Mouse (Mus musculus) embryonic facial prominence, embryonic 12.5 days (tissue): ENCODE measurements around the gene Ctdspl. TPM values are rescaled to one million over a fixed set of nuclear protein-coding genes. Genes with fewer than 3 reads are reported as not detected.

Source experiments
- ATAC-seq: fragments of 200-750 bp; cut with Nextera tagmentation; 2 replicates; pipeline ENCODE4 v1.8.0; 2017; ENCODE audit not compliant: insufficient number of reproducible peaks, insufficient read depth, low FRiP score, low TSS enrichment
- H3K27ac ChIP-seq: fragments of 300-500 bp; sonication (generic); 2 replicates; pipeline ENCODE4 v1.5.1; 2016; ENCODE audit warnings: mild to moderate bottlenecking
- H3K27me3 ChIP-seq: fragments of 300-500 bp; sonication (generic); 2 replicates; pipeline ENCODE4 v1.6.1; 2016; ENCODE audit warnings: mild to moderate bottlenecking, moderate library complexity
- H3K36me3 ChIP-seq: fragments of 300-500 bp; sonication (generic); 2 replicates; pipeline ENCODE4 v1.6.1; 2016; ENCODE audit warnings: mild to moderate bottlenecking
- H3K4me1 ChIP-seq: fragments of 300-500 bp; sonication (generic); 2 replicates; pipeline ENCODE4 v1.6.1; 2016
- H3K4me2 ChIP-seq: fragments of 300-500 bp; sonication (generic); replicated peaks from 2 replicates; pipeline ENCODE4 v1.6.1; 2016; ENCODE audit warnings: mild to moderate bottlenecking, moderate library complexity
- H3K4me3 ChIP-seq: fragments of 300-500 bp; sonication (generic); 2 replicates; pipeline ENCODE4 v1.5.1; 2016; ENCODE audit warnings: mild to moderate bottlenecking
- H3K9ac ChIP-seq: fragments of 300-500 bp; sonication (generic); 2 replicates; pipeline ENCODE4 v1.6.1; 2016; ENCODE audit warnings: mild to moderate bottlenecking, moderate library complexity
- H3K9me3 ChIP-seq: fragments of 300-500 bp; sonication (generic); 2 replicates; pipeline ENCODE4 v1.6.1; 2016; ENCODE audit warnings: mild to moderate bottlenecking, moderate library complexity
- WGBS: fragments of 180-500 bp; shearing (Covaris S2); methylation state at CpG from one replicate; pipeline ENCODE4 v1.1.7; 2016; 5-methylcytosine and 5-hydroxymethylcytosine counted together
- polyA plus RNA-seq: library from polyadenylated mRNA; unstranded; fragments of >200 nt; fragmentation: Nextera tagmentation; extraction: Ambion mirVana; gene quantifications from 2 replicates; pipeline ENCODE4 v1.2.1, GENCODE M21; 2016

Gene Ctdspl
- polyA plus RNA-seq, 1 experiment from 2014 or later, result 16.0 TPM

DNA sequence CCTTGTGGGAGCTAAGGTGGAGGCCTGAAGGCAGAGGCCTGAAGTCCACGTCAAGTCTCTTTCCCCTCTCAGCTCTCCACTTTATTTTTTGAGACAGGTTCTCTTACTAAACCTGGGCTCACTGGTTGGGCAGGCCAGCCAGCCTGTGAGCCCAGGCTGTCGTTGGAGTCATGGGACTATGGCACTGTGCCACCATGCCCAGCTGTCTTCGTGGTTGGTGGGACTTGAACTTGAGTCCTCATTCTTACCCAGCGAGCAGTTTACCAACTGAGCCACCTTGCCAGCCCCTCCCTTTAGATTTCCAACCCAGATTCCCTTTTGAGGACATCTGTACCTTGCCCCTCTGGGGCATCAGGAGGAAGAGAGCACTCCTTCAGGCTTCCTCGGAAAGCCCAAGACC is 47.3 kb downstream of the Ctdspl start:
- Histone ChIP-seq H3K4me1 (peaks cover 37% of the 10 kb centered on the region), H3K27me3 (no peaks in the 10 kb centered on the region), H3K9me3 (no peaks in the 10 kb centered on the region), H3K27ac (peak overlapping the region; percentile 85), H3K4me3 (no peak overlapping the region), H3K9ac (no peak overlapping the region), H3K4me2 (no peak overlapping the region), H3K36me3 (no peaks in the 10 kb centered on the region)
- WGBS, result 73% methylated on average over 5 of the region's 5 CpGs
- no peak for ATAC-seq

DNA sequence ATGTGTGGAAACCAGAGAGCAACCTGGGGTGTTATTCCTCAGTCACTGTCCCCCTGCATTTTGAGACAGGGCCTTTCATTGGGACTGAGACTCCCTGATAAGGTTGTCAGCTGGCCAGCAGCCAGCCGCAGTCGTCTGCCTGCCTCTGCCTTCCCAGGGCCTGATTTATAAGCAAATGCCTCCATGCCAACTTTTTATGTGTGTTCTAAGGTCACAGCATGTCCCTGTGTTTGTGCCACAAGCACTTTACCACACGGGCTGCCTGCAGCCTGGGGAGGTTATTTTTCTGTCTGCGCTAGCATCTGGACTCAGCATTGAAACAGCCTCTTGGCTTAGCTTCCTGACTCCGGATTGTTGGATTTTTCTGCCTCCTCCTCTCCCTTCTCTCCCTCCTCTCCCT is 47.9 kb downstream of the Ctdspl start:
- no peaks in the 10 kb centered on the region for H3K9me3 ChIP-seq
- peak overlapping the region; percentile 85 for H3K27ac ChIP-seq
- no peak overlapping the region for H3K9ac ChIP-seq
- peaks cover 37% of the 10 kb centered on the region for H3K4me1 ChIP-seq
- H3K4me2 ChIP-seq, result no peak overlapping the region
- no peaks in the 10 kb centered on the region for H3K36me3 ChIP-seq
- H3K27me3 ChIP-seq, result no peaks in the 10 kb centered on the region
- ATAC-seq, result no peak
- H3K4me3 ChIP-seq, result no peak overlapping the region
- WGBS, result 36% methylated on average over 5 of the region's 5 CpGs

DNA sequence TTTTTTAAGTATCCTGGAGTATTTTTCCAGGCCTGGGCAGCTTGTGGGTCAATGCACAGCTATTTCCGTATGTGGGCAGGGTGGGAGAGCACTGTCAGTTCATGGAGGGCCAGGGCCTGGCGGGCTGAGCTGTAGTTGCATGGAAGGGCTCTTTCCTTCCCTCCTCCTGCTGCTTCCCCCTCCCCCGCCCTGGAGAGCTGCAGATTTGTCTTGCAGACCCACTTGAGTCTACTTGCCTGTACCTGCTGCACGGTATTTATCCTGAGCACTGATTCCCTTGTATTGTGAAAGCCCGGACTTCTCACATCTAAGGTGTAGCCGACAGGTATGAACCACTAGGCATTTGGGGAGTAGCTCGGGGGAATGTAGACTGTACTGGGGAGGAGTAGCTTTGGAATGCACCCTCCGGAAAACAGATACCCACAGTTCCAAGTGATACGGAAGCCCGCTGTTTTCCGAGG is 49.0 kb downstream of the Ctdspl start:
- WGBS, result 41% methylated on average over 11 of the region's 11 CpGs
- H3K4me3 ChIP-seq, result no peak overlapping the region
- H3K9me3 ChIP-seq, result no peaks in the 10 kb centered on the region
- H3K27ac ChIP-seq, result peak overlapping the region; percentile 85
- H3K9ac ChIP-seq, result no peak overlapping the region
- H3K36me3 ChIP-seq, result no peaks in the 10 kb centered on the region
- H3K4me1 ChIP-seq, result peaks cover 45% of the 10 kb centered on the region
- no peak overlapping the region for H3K4me2 ChIP-seq
- no peak; the same call in 1 of the 2 replicates for ATAC-seq
- no peaks in the 10 kb centered on the region for H3K27me3 ChIP-seq

DNA sequence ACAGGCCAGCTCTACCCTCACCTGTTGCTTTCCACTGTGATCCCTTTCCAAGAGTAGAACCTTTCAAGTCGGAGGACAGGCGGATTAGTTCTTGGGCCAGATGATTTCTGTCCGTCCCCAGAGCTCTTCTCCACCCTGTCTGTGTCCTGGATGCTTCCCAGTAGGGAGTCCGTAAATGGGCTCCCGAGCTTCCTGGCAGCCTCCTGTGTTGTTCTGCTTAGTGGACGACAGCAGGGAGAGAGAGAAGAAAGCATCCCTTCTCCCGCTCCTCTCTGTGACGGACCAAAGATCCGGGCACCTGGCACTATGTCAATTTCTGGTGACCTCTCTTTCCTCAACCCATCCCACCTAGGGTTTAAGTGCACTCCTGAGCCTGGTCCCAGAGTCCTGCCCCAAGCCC is 49.5 kb downstream of the Ctdspl start:
- Histone ChIP-seq H3K9ac (no peak overlapping the region), H3K4me1 (peaks cover 50% of the 10 kb centered on the region), H3K4me2 (no peak overlapping the region), H3K27me3 (no peaks in the 10 kb centered on the region), H3K36me3 (no peaks in the 10 kb centered on the region), H3K27ac (peak overlapping the region; percentile 85), H3K4me3 (no peak overlapping the region), H3K9me3 (no peaks in the 10 kb centered on the region)
- no peak for ATAC-seq
- 60% methylated on average over 9 of the region's 9 CpGs for WGBS

GRCm38 (mm10) chr9:118976561-118976960 is 50.3 kb downstream of the Ctdspl start:
- Histone ChIP-seq H3K9me3 (no peaks in the 10 kb centered on the region), H3K9ac (no peak overlapping the region), H3K27ac (no peak overlapping the region), H3K36me3 (no peaks in the 10 kb centered on the region), H3K4me3 (no peak overlapping the region), H3K4me1 (peaks cover 58% of the 10 kb centered on the region), H3K4me2 (no peak overlapping the region), H3K27me3 (no peaks in the 10 kb centered on the region)
- WGBS, result 89% methylated on average over 7 of the region's 7 CpGs
- ATAC-seq, result no peak

DNA sequence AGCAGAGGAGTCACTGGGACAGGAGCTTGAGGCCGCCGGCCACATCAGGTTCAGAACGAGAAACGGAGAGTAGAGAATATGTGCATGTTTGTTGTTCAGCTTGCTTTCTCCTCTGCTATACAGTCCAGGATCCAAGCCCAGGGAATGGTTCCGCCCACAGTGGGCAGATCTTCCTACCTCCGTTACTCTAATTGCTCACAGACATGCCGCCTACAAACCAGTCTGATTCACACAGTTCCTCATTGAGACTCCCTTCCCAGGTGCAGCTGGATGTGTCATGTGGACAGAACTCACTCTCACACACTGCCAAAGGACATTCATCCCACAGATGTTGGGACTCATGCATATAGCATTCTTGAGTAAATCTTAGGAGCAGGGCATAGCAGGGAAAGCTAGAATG is 51.2 kb downstream of the Ctdspl start:
- H3K36me3 ChIP-seq, result no peaks in the 10 kb centered on the region
- no peak overlapping the region for H3K4me2 ChIP-seq
- no peak overlapping the region for H3K4me3 ChIP-seq
- peaks cover 65% of the 10 kb centered on the region for H3K4me1 ChIP-seq
- H3K9ac ChIP-seq, result no peak overlapping the region
- H3K9me3 ChIP-seq, result no peaks in the 10 kb centered on the region
- no peaks in the 10 kb centered on the region for H3K27me3 ChIP-seq
- 86% methylated on average over 7 of the region's 7 CpGs for WGBS
- ATAC-seq, result no peak
- H3K27ac ChIP-seq, result no peak overlapping the region

DNA sequence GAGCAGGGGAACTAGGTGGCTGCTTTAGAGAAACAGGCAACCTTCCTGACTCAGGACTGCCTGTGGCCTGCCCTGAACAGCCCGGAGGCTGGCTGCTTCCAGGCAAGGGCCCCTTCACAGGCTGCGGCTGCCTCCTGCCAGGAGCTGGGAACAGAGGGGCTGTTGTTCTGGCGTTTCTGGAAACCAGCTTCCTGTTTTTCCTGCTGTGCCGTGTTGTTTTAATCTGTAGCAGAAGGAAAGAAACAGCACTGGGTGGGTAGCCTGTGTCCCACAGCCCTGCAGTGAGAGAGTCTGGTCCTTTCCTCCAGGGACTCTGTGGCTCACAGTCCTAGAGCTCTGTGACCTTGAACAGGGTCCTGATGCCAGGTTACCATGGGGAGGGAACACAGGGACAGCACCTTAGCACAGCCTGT is 54.2 kb downstream of the Ctdspl start:
- Histone ChIP-seq H3K4me2 (0 out of 2 replicates have a peak overlapping the region, but pooled peaks have one; percentile 18), H3K4me1 (peaks cover 41% of the 10 kb centered on the region), H3K27ac (peak overlapping the region; percentile 90), H3K9ac (no peak overlapping the region), H3K36me3 (no peaks in the 10 kb centered on the region), H3K9me3 (no peaks in the 10 kb centered on the region), H3K27me3 (no peaks in the 10 kb centered on the region), H3K4me3 (no peak overlapping the region)
- peak; percentile 64; the same call in 1 of the 2 replicates for ATAC-seq
- 2% methylated on average over 4 of the region's 4 CpGs for WGBS

DNA sequence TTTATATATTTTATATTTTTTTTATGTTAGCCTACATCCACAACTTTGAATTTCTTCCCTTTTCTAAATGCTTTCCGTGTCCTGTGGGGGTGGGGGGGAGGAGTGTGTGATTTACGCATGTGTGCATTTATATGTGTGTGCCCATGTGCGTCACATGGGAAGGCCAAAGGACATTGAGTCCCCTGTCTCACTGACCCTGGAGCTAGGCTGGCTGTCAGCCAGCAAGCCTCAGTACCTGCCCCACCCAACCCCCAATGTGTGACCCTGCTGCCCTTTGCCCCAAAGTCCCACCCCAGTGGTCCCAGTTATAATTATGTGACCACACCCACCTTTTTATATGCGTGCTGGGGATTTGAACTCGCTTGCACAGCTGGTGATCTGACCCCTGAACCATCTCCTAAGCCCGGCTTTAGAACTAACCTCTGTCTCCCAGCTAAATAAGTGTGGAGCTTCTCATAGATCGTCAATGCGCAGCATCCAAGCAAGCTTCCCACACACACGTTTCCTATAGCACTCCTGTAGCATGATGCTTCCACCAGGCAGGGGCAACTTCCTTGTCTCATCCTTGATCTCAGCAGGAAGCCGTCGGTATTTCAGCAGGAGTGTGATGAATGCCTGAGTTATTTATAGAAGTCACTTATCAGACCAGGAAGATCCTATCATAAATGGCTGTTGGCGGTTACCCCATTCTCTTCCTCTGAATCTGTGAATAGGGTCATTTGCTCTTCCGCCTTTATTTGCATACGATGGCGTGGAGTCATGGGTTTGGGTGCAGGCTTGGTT is 58.6 kb downstream of the Ctdspl start:
- no peaks in the 10 kb centered on the region for H3K27me3 ChIP-seq
- 62% methylated on average over 15 of the region's 15 CpGs for WGBS
- H3K9me3 ChIP-seq, result no peaks in the 10 kb centered on the region
- H3K4me2 ChIP-seq, result no peak overlapping the region
- H3K36me3 ChIP-seq, result no peaks in the 10 kb centered on the region
- no peak overlapping the region for H3K27ac ChIP-seq
- H3K9ac ChIP-seq, result no peak overlapping the region
- ATAC-seq, result no peak
- H3K4me3 ChIP-seq, result no peak overlapping the region
- peaks cover 41% of the 10 kb centered on the region for H3K4me1 ChIP-seq

DNA sequence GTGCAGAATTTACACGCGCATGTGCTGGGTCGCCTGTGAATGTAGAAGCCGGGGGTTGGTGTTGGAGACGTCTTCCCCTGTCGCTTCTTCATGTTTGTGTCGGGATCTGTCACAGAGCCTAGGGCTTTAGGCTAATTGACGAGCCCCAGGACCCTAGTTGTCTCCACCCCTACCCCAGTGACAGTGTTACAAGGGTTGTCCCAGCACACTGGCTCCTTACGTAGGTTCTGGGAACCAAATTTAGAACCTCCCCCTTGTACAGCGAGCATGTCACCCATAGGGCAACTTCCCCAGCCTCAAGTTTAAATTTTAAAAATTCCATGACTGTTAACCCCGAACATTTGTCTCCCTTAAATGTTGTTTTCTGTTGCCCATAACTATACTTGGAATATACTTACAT is 60.0 kb downstream of the Ctdspl start:
- Histone ChIP-seq H3K4me2 (no peak overlapping the region), H3K36me3 (no peaks in the 10 kb centered on the region), H3K9ac (no peak overlapping the region), H3K4me3 (no peak overlapping the region), H3K9me3 (no peaks in the 10 kb centered on the region), H3K4me1 (peaks cover 36% of the 10 kb centered on the region), H3K27me3 (no peaks in the 10 kb centered on the region), H3K27ac (no peak overlapping the region)
- WGBS, result 73% methylated on average over 11 of the region's 11 CpGs
- no peak for ATAC-seq

- H3K9ac ChIP-seq, result no peak overlapping the region
- ATAC-seq, result no peak
- H3K27ac ChIP-seq, result no peak overlapping the region
- 69% methylated on average over 11 of the region's 11 CpGs for WGBS
- no peaks in the 10 kb centered on the region for H3K9me3 ChIP-seq
- peaks cover 35% of the 10 kb centered on the region for H3K4me1 ChIP-seq
- H3K36me3 ChIP-seq, result 0 out of 2 replicates have a peak, but pooled peaks cover 3% of the 10 kb centered on the region
- no peak overlapping the region for H3K4me3 ChIP-seq
- H3K27me3 ChIP-seq, result no peaks in the 10 kb centered on the region
- H3K4me2 ChIP-seq, result no peak overlapping the region
Measured at GRCm38 (mm10) chr9:118988787-118989580, 62.7 kb downstream of the Ctdspl start.

- H3K4me3 ChIP-seq, result no peak overlapping the region
- H3K9ac ChIP-seq, result no peak overlapping the region
- no peaks in the 10 kb centered on the region for H3K9me3 ChIP-seq
- H3K4me2 ChIP-seq, result no peak overlapping the region
- 0 out of 2 replicates have a peak, but pooled peaks cover 3% of the 10 kb centered on the region for H3K36me3 ChIP-seq
- WGBS, result 80% methylated on average over 7 of the region's 7 CpGs
- no peaks in the 10 kb centered on the region for H3K27me3 ChIP-seq
- H3K27ac ChIP-seq, result no peak overlapping the region
- H3K4me1 ChIP-seq, result peaks cover 35% of the 10 kb centered on the region
- ATAC-seq, result no peak
Measured at GRCm38 (mm10) chr9:118990490-118990889, 64.2 kb downstream of the Ctdspl start.
